Mouse (Mus musculus): ENCODE results near the gene Scml4. TPM values are rescaled to one million over a fixed set of nuclear protein-coding genes. Genes with fewer than 3 reads are reported as not detected.
A peak's percentile ranks its signal among the peaks of the same experiment; 100 is the strongest.

Scml4 gene
- polyA plus RNA-seq, 1 experiment from 2014 or later, result 1.7 TPM

DNA sequence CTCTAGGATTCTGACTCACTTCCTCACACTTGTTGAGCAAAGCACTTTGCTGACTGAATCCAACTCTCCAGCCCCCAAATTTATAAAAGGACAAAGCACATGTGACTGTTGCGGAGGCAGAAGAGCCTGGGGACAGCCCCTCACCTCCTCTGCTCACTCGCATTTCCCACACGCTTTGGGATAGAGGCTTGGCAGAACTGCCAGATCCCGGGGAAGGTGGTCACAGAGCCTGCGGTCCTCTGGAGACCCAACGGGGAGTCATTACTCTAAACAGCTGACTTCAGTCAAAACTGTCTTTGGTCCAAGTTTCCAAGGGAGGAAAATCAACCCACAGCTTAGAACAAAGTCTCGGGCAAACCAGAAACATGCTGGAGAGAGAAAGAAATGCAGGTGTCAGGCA, 79.5 kb downstream of the Scml4 start:
- Histone ChIP-seq H3K4me2 (replicated peaks; ENCODE audit: low read depth, low read length) (no peak overlapping the region), H3K4me3 (ENCODE audit: low read length) (no peak overlapping the region), H3K36me3 (ENCODE audit: insufficient read depth, low read length) (no peaks in the 10 kb centered on the region), H3K9me3 (ENCODE audit: low read length) (no peaks in the 10 kb centered on the region), H3K27me3 (ENCODE audit: insufficient read depth, low read length) (0 out of 2 replicates have a peak, but pooled peaks cover 4% of the 10 kb centered on the region), H3K9ac (replicated peaks; ENCODE audit: low read length) (no peak overlapping the region), H3K27ac (ENCODE audit: low read length) (peak overlapping the region; percentile 17; the same call in 1 of the 2 replicates), H3K4me1 (ENCODE audit: insufficient read depth, low read length) (peaks cover 12% of the 10 kb centered on the region)
- no peak for ATAC-seq (ENCODE audit: low FRiP score, low TSS enrichment)
- WGBS, result 58% methylated on average over 7 of the region's 7 CpGs

DNA sequence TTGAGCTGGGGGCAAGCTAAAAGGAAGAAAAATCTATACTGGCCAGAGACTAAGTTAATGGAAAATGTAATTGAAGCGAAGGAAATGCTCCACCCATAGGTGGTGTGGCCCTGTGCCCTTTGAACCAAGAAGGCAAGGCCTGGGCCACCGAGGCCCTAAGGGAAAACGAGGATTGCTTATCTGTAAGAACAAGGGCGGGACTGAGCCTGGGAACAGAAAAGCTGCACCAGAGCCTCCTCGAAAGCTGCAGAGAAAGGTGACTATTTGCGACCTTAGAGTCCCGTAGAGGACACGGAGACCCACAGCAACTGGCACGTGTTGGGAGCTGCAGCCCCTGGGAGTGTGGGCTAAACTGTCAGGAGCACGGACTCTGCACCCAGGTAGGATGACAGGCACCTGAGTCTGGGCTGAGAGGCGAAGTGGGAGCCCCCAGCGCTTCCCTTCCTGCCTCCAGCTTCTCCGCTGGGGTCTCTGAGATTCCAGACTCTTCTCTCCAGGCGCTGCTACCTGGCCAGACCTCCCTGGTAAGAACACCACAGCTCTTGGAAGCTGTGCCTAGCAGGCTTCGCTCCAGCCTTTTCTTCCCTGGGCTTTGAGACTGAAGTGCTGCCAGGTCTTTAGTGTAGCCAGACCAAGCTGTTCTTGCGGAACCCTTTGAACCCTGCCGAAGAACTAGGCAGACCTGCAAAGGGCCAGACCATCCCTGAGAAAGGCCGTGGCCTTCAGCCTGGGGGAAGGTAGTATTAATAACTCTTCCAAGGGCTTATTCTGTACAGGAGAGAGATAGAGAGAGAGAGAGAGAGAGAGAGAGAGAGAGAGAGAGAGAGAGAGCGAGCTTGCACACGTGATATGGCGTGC, 80.3 kb downstream of the Scml4 start:
- H3K4me3 ChIP-seq (ENCODE audit: low read length), result no peak overlapping the region

GRCm38 (mm10) chr10:42941278-42941677, 81.1 kb downstream of the Scml4 start:
- peak overlapping the region; percentile 3; the same call in 1 of the 2 replicates for H3K9ac ChIP-seq (replicated peaks; ENCODE audit: low read length)
- peak overlapping the region; percentile 67 for H3K27ac ChIP-seq (ENCODE audit: low read length)
- H3K4me3 ChIP-seq (ENCODE audit: low read length), result no peak overlapping the region
- peaks cover 12% of the 10 kb centered on the region for H3K4me1 ChIP-seq (ENCODE audit: insufficient read depth, low read length)
- H3K27me3 ChIP-seq (ENCODE audit: insufficient read depth, low read length), result 0 out of 2 replicates have a peak, but pooled peaks cover 4% of the 10 kb centered on the region
- peak overlapping the region; percentile 24 for H3K4me2 ChIP-seq (replicated peaks; ENCODE audit: low read depth, low read length)
- WGBS, result 39% methylated on average over 4 of the region's 4 CpGs
- no peaks in the 10 kb centered on the region for H3K36me3 ChIP-seq (ENCODE audit: insufficient read depth, low read length)
- peak; percentile 13; the same call in 1 of the 2 replicates for ATAC-seq (ENCODE audit: low FRiP score, low TSS enrichment)
- no peaks in the 10 kb centered on the region for H3K9me3 ChIP-seq (ENCODE audit: low read length)

More for the DNA sequence above, 80.3 kb downstream of the Scml4 start:
- H3K9ac ChIP-seq (replicated peaks; ENCODE audit: low read length), result peak overlapping the region; percentile 22; the same call in 1 of the 2 replicates
- peaks cover 12% of the 10 kb centered on the region for H3K4me1 ChIP-seq (ENCODE audit: insufficient read depth, low read length)
- H3K4me2 ChIP-seq (replicated peaks; ENCODE audit: low read depth, low read length), result no peak overlapping the region
- 63% methylated on average over 21 of the region's 21 CpGs for WGBS
- H3K27me3 ChIP-seq (ENCODE audit: insufficient read depth, low read length), result 0 out of 2 replicates have a peak, but pooled peaks cover 4% of the 10 kb centered on the region
- no peak for ATAC-seq (ENCODE audit: low FRiP score, low TSS enrichment)
- H3K9me3 ChIP-seq (ENCODE audit: low read length), result no peaks in the 10 kb centered on the region
- no peak overlapping the region for H3K27ac ChIP-seq (ENCODE audit: low read length)
- H3K36me3 ChIP-seq (ENCODE audit: insufficient read depth, low read length), result no peaks in the 10 kb centered on the region

- Histone ChIP-seq H3K9ac (replicated peaks; ENCODE audit: low read length) (0 out of 2 replicates have a peak overlapping the region, but pooled peaks have one; percentile 3), H3K4me1 (ENCODE audit: insufficient read depth, low read length) (peaks cover 12% of the 10 kb centered on the region), H3K4me3 (ENCODE audit: low read length) (no peak overlapping the region), H3K36me3 (ENCODE audit: insufficient read depth, low read length) (no peaks in the 10 kb centered on the region), H3K27me3 (ENCODE audit: insufficient read depth, low read length) (peaks cover 4% of the 10 kb centered on the region; the same call in 1 of the 2 replicates), H3K27ac (ENCODE audit: low read length) (peak overlapping the region; percentile 59; the same call in 1 of the 2 replicates), H3K4me2 (replicated peaks; ENCODE audit: low read depth, low read length) (peak overlapping the region; percentile 24), H3K9me3 (ENCODE audit: low read length) (no peaks in the 10 kb centered on the region)
- peak; percentile 87 for ATAC-seq (ENCODE audit: low FRiP score, low TSS enrichment)
- 45% methylated on average over 14 of the region's 14 CpGs for WGBS
Observed at GRCm38 (mm10) chr10:42941697-42942221, 81.6 kb downstream of the Scml4 start.

- no peaks in the 10 kb centered on the region for H3K9me3 ChIP-seq (ENCODE audit: low read length)
- H3K4me2 ChIP-seq (replicated peaks; ENCODE audit: low read depth, low read length), result no peak overlapping the region
- H3K4me1 ChIP-seq (ENCODE audit: insufficient read depth, low read length), result peaks cover 12% of the 10 kb centered on the region
- H3K27ac ChIP-seq (ENCODE audit: low read length), result 0 out of 2 replicates have a peak overlapping the region, but pooled peaks have one; percentile 59
- 87% methylated on average over 3 of the region's 3 CpGs for WGBS
- no peak overlapping the region for H3K9ac ChIP-seq (replicated peaks; ENCODE audit: low read length)
- H3K4me3 ChIP-seq (ENCODE audit: low read length), result no peak overlapping the region
- H3K36me3 ChIP-seq (ENCODE audit: insufficient read depth, low read length), result no peaks in the 10 kb centered on the region
- ATAC-seq (ENCODE audit: low FRiP score, low TSS enrichment), result no peak
- H3K27me3 ChIP-seq (ENCODE audit: insufficient read depth, low read length), result peaks cover 4% of the 10 kb centered on the region; the same call in 1 of the 2 replicates
Observed at GRCm38 (mm10) chr10:42942300-42942699, 82.1 kb downstream of the Scml4 start.

- peaks cover 10% of the 10 kb centered on the region for H3K4me1 ChIP-seq (ENCODE audit: insufficient read depth, low read length)
- WGBS, result 58% methylated on average over 4 of the region's 4 CpGs
Observed at GRCm38 (mm10) chr10:42945316-42945715, 85.1 kb downstream of the Scml4 start.

DNA sequence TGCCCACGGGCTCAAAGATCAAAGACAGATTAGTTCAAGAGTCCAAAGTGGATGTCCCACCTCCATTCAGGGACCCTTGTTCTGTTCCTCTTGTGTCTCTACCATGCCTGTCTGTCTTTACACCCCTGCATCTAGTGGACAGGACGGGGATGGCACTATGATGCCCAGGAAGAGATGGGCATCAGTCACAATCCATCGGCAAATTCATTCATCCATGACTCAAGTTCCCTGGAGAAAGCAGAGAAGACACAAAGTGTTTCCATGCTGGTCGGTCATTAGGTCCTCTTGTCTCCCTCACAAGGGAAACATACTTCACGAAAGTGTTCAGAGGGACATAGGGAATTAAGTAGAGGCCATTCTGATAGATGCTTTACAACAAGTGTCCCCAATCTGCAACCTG, 87.2 kb downstream of the Scml4 start:
- Histone ChIP-seq H3K4me2 (replicated peaks; ENCODE audit: low read depth, low read length) (no peak overlapping the region), H3K27ac (ENCODE audit: low read length) (no peak overlapping the region), H3K4me1 (ENCODE audit: insufficient read depth, low read length) (peaks cover 24% of the 10 kb centered on the region), H3K9me3 (ENCODE audit: low read length) (no peaks in the 10 kb centered on the region), H3K9ac (replicated peaks; ENCODE audit: low read length) (no peak overlapping the region), H3K27me3 (ENCODE audit: insufficient read depth, low read length) (peaks cover 2% of the 10 kb centered on the region; the same call in 1 of the 2 replicates), H3K4me3 (ENCODE audit: low read length) (no peak overlapping the region), H3K36me3 (ENCODE audit: insufficient read depth, low read length) (no peaks in the 10 kb centered on the region)
- ATAC-seq (ENCODE audit: low FRiP score, low TSS enrichment), result no peak
- 81% methylated on average over 5 of the region's 5 CpGs for WGBS

More at GRCm38 (mm10) chr10:42945316-42945715, 85.1 kb downstream of the Scml4 start:
- Histone ChIP-seq H3K36me3 (ENCODE audit: insufficient read depth, low read length) (no peaks in the 10 kb centered on the region), H3K27ac (ENCODE audit: low read length) (no peak overlapping the region), H3K4me2 (replicated peaks; ENCODE audit: low read depth, low read length) (no peak overlapping the region), H3K27me3 (ENCODE audit: insufficient read depth, low read length) (peaks cover 2% of the 10 kb centered on the region; the same call in 1 of the 2 replicates), H3K9me3 (ENCODE audit: low read length) (no peaks in the 10 kb centered on the region), H3K4me3 (ENCODE audit: low read length) (no peak overlapping the region), H3K9ac (replicated peaks; ENCODE audit: low read length) (no peak overlapping the region)
- no peak for ATAC-seq (ENCODE audit: low FRiP score, low TSS enrichment)

GRCm38 (mm10) chr10:42950252-42950751, 90.1 kb downstream of the Scml4 start:
- under 1% methylated on average over 7 of the region's 8 CpGs for WGBS

GRCm38 (mm10) chr10:42951078-42952045, 91.2 kb downstream of the Scml4 start:
- WGBS, result 28% methylated on average over 20 of the region's 20 CpGs
- Histone ChIP-seq H3K36me3 (ENCODE audit: insufficient read depth, low read length) (no peaks in the 10 kb centered on the region), H3K9ac (replicated peaks; ENCODE audit: low read length) (no peak overlapping the region), H3K9me3 (ENCODE audit: low read length) (no peaks in the 10 kb centered on the region), H3K4me2 (replicated peaks; ENCODE audit: low read depth, low read length) (no peak overlapping the region; the same call in 1 of the 2 replicates), H3K4me3 (ENCODE audit: low read length) (no peak overlapping the region), H3K4me1 (ENCODE audit: insufficient read depth, low read length) (peaks cover 24% of the 10 kb centered on the region), H3K27me3 (ENCODE audit: insufficient read depth, low read length) (peaks cover 11% of the 10 kb centered on the region), H3K27ac (ENCODE audit: low read length) (no peak overlapping the region)
- peak; percentile 50 for ATAC-seq (ENCODE audit: low FRiP score, low TSS enrichment)

More at GRCm38 (mm10) chr10:42950252-42950751, 90.1 kb downstream of the Scml4 start:
- peak; percentile 89 for ATAC-seq (ENCODE audit: low FRiP score, low TSS enrichment)
- peaks cover 6% of the 10 kb centered on the region for H3K27me3 ChIP-seq (ENCODE audit: insufficient read depth, low read length)
- peaks cover 24% of the 10 kb centered on the region for H3K4me1 ChIP-seq (ENCODE audit: insufficient read depth, low read length)
- H3K27ac ChIP-seq (ENCODE audit: low read length), result peak overlapping the region; percentile 19
- H3K9ac ChIP-seq (replicated peaks; ENCODE audit: low read length), result no peak overlapping the region
- peak overlapping the region; percentile 47 for H3K4me2 ChIP-seq (replicated peaks; ENCODE audit: low read depth, low read length)
- no peaks in the 10 kb centered on the region for H3K36me3 ChIP-seq (ENCODE audit: insufficient read depth, low read length)
- H3K4me3 ChIP-seq (ENCODE audit: low read length), result peak overlapping the region; percentile 22; the same call in 1 of the 2 replicates
- no peaks in the 10 kb centered on the region for H3K9me3 ChIP-seq (ENCODE audit: low read length)
